Mouse (Mus musculus) testis, adult 2 months (tissue): ENCODE measurements around the gene Pih1d1. TPM values are rescaled to one million over a fixed set of nuclear protein-coding genes. Genes with fewer than 3 reads are reported as not detected.
"Not testable (repeated sequence)": the region's sequence is repeated elsewhere in the genome, so short reads cannot be mapped to it uniquely, and the experiment has no call there.

Experiments
- H3K27ac ChIP-seq: fragments of 200-500 bp; 2 replicates; pipeline ENCODE4 v1.5.1; 2012; ENCODE audit warnings: low read depth, low read length; ENCODE audit not compliant: control insufficient read depth, insufficient read depth
- H3K27me3 ChIP-seq: fragments of 200-500 bp; 2 replicates; pipeline ENCODE4 v1.6.1; 2012; ENCODE audit warnings: mild to moderate bottlenecking, low read length, moderate library complexity; ENCODE audit not compliant: control insufficient read depth, insufficient read depth
- H3K36me3 ChIP-seq: fragments of 200-500 bp; 2 replicates; pipeline ENCODE4 v1.6.1; 2012; ENCODE audit warnings: mild to moderate bottlenecking, low read length; ENCODE audit not compliant: control insufficient read depth, insufficient read depth
- H3K4me1 ChIP-seq: fragments of 200-500 bp; 2 replicates; pipeline ENCODE4 v1.6.1; 2012; ENCODE audit warnings: low read length; ENCODE audit not compliant: control insufficient read depth, insufficient read depth
- H3K4me3 ChIP-seq: fragments of 200-500 bp; 2 replicates; pipeline ENCODE4 v1.5.1; 2012; ENCODE audit warnings: low read depth, mild to moderate bottlenecking, low read length, moderate library complexity, mixed read lengths; ENCODE audit not compliant: control insufficient read depth
- CTCF ChIP-seq: fragments of 200-500 bp; IDR thresholded peaks from 2 replicates; pipeline ENCODE4 v1.5.1; 2012; ENCODE audit warnings: low read depth, mild to moderate bottlenecking, inconsistent platforms, low read length, moderate library complexity; ENCODE audit not compliant: control insufficient read depth, insufficient read depth, insufficient replicate concordance
- POLR2A ChIP-seq: fragments of 200-500 bp; IDR thresholded peaks from 2 replicates; pipeline ENCODE4 v1.6.1; 2012; ENCODE audit warnings: low read depth, mild to moderate bottlenecking, inconsistent platforms, low read length, moderate library complexity; ENCODE audit not compliant: control insufficient read depth
- polyA plus RNA-seq: library from polyadenylated mRNA; depleted of rRNA; stranded (reverse); fragments of >200 nt; gene quantifications from 2 replicates; pipeline ENCODE4 v1.2.3, GENCODE M21; 2012

The Pih1d1 gene
- polyA plus RNA-seq, 1 experiment = 258 TPM

DNA sequence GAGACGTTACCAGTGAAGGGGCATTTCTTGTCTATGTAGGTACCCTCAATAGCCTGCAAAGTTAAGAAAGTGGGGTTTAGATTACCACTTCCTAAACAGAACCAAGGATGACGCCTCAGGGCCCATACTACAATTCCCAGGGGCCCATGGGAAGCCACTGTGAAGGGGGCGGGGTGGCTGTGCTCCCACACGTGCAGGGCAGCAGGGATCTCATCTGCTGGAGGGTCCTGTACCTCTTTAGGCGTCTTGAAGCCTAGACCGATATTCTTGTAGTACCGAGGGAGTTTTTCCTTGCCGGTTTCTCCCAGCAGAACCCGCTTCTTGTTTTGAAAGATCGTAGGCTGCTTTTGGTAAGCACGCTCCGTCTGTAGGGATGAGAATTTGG, 30.9 kb upstream of the Pih1d1 start:
- Histone ChIP-seq H3K27me3 (no peaks in the 10 kb centered on the region), H3K27ac (peak overlapping the region; percentile 96), H3K4me3 (peak overlapping the region; percentile 94), H3K36me3 (no peaks in the 10 kb centered on the region; the same call in none of the 2 replicates), H3K4me1 (peaks cover 16% of the 10 kb centered on the region)
- TF ChIP-seq CTCF (no peak), POLR2A (no peak)

DNA sequence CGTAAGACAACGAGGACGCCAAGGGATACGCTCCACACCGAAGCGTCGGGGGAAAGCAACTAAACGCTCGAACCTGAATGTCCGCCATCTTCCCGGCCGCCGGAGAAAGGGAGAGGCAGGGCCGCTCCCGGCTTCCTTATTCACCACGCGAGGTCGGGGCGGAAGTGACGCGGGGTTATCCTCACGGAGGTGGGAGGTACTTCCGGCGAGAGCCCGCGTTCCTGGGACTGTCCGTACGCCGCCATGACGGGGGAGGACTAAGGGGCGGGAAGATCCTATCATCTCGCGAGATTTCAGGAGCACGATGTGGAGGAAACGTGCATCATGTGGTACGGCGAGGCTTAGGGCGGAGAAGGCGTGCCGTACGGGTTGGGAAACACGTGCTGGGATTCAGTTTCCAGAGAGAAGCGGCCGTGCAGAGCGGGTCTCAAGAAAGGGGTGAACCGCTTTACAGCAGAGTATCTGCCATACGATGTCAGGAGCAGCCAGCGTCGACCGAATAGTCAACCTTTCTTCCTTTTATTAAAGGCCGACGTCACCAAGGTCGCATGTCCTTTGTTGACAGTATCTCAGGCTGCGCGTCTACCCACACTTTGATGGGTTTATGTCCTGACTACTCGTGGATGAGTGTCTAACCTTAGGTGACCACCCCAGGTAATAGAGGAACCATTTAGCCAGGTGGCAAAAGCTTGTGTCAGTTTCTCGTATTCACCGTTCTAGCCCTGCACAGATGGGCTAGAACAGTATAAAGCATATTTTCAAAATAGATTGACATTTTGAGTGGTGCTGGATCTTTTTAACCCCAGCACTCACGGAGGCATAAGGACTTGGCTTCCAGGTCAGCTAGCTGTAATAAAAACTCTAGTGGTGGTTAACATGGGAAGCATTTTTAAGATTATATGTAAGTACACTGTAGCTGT, 29.6 kb upstream of the Pih1d1 start, which contains the start of gene Rps11:
Gene Rps11 (minus strand): TSS at position 216 of the 920 bp plus-strand sequence.
- H3K4me1 ChIP-seq = peaks cover 16% of the 10 kb centered on the region
- H3K4me3 ChIP-seq = peak within 1 kb of the TSS; percentile 94
- peak within 1 kb of the TSS; percentile 96 for H3K27ac ChIP-seq
- TF ChIP-seq POLR2A = peak; percentile 90
- TF ChIP-seq CTCF = no peak
- H3K36me3 ChIP-seq = no peaks in the 10 kb centered on the region; the same call in none of the 2 replicates
- no peaks in the 10 kb centered on the region for H3K27me3 ChIP-seq

DNA sequence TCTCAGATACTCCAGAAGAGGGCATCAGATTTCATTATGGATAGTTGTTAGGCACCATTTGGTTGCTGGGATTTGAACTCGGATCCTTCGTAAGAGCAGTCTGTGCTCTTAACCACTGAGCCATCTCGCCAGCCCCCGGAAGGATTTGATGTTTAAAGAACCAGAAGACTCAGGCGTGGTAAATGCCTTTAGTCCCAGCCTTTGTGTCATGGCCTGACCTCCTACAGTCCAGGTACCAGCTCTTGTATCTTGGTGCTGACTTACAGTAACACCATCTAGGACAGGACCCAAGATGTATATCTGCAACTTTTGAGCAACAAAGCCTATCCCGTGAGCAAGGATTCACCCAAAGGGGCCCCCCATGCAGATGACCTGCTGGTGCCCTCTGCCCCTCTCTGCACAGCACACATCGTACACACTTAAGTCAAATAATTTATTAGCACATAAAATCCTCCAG, 28.9 kb upstream of the Pih1d1 start:
- Histone ChIP-seq H3K36me3 (no peaks in the 10 kb centered on the region; the same call in none of the 2 replicates), H3K27ac (0 out of 2 replicates have a peak overlapping the region, but pooled peaks have one; percentile 23), H3K27me3 (no peaks in the 10 kb centered on the region), H3K4me3 (peak overlapping the region; percentile 68), H3K4me1 (peaks cover 18% of the 10 kb centered on the region)
- TF ChIP-seq POLR2A (no peak), CTCF (no peak)

DNA sequence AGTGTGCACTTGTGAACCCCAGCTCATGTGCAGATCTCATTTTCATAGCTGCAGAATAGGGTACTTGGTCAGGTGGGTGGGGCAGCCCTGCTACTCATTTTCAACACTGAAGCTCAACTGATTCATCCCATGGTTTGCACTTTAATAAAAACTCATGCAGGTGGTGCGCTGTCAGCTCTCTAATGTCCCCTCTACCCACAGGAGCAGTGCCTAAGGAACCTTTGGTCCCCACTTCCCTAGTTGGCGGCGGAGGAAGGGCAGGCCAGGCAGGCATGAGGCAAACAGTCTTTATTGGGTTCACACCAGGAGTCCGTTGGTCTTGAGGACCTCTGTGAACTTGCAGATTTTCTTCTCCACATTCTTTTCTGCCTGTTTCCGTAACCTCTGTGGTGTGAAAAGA, 28.5 kb upstream of the Pih1d1 start:
- H3K27me3 ChIP-seq, H3K36me3 ChIP-seq, H3K27ac ChIP-seq: not testable (repeated sequence)
- Histone ChIP-seq H3K4me1 (peaks cover 20% of the 10 kb centered on the region), H3K4me3 (peak overlapping the region; percentile 68; the same call in 1 of the 2 replicates)

DNA sequence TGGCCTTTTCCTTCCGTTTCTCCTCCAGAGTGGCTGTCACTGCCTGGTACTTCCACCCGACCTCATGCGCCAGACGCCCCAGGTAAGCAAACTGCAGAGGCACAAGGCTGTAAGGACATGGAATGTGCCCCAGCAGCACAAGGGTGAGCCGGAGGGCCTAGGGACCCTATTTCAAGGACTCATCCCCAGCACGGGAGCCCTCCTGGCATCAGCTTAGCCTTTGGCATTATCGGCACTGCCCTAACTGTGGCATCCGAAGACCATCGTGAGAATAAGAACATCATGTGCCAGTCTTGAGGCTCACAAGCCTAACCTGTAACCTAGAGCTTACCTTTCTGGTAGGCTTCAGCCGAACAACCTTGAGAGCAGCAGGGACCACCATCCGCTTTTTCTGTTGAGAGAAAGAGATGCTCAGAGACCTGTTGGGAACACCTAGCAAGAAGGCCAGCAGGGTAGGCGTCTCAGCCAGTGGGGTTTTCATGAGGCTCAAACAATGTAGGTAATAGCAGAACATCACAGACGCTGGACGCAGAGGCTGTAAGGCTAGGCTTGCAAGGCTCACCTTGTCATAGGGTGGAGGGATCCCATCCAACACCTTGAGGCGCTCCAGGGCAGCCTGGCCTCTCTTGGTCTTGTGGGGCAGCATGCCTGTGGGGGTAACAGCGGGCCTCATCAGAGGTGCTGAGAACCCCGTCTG, 27.8 kb upstream of the Pih1d1 start:
- H3K4me1 ChIP-seq = peaks cover 20% of the 10 kb centered on the region
- no peak overlapping the region; the same call in 1 of the 2 replicates for H3K4me3 ChIP-seq
- no peak overlapping the region for H3K27ac ChIP-seq
- H3K36me3 ChIP-seq = no peaks in the 10 kb centered on the region; the same call in 1 of the 2 replicates
- TF ChIP-seq POLR2A (no peak), CTCF (no peak)
- no peaks in the 10 kb centered on the region for H3K27me3 ChIP-seq

DNA sequence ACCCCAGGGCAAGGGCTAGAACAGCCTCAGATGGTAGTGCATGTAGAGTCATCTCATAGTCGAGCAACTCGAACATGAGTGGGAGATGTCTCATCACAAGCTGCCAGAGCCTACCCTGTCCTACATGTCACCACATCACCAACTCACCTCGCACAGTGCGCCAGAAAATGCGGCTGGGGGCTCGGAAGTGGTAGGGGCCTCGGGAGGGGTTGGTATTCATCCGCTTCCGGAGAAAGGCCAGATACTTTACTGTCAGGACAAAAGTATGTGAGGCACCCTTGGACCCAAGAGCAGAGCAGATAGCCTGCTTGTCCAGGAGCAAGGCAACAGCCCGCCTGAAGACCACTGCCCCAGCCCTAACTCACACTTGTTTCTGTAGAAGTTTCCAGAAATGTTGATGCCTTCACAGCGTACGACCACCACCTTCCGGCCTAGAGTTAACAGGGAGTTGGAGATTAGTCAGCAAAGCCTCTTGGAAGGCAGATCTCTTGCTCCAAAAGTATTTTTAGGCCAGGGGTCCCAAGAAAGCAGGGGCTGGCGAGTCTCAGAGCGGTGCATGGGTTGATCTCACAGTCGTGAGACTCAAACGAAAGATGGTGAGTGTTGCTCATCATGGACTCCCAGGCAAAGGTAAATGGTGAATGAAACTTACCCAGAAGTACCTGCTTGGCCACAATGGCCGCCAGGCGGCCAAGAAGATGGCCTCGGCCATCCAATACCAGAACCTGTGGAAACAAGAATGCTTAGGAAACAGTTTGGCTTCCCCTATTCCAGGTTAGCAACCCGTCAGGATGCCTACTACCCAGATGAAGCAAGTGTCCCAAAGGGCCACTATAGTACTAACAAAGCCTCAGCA, 27.0 kb upstream of the Pih1d1 start:
- no peak overlapping the region; the same call in none of the 2 replicates for H3K4me3 ChIP-seq
- peaks cover 20% of the 10 kb centered on the region for H3K4me1 ChIP-seq
- H3K36me3 ChIP-seq = no peaks in the 10 kb centered on the region; the same call in 1 of the 2 replicates
- TF ChIP-seq POLR2A = no peak
- H3K27ac ChIP-seq = no peak overlapping the region
- no peaks in the 10 kb centered on the region for H3K27me3 ChIP-seq

DNA sequence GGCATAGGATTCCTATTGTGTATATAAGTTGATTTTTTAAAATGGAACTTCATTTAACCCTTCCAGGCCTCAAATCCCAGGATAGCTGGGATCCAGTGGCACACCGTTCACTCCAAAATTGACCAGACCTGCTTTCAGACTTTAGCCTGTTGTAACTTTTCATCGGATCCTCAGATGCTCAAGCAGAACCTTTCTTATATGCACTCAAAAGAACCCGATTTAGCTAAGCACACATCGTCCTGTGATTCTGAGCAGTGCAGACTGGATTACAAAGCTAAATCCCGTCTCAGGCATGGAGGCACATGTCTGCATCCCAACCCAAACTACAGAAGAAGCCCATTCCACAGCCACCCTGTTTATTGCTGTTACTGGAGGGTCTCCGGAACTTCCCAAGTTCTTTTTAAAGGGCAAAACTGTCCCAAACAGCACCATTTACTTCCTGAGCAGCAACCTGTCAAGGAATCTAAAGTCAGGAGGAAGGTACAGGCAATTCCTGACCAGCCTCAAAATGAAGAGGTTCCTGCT, 26.3 kb upstream of the Pih1d1 start:
- H3K27me3 ChIP-seq = no peaks in the 10 kb centered on the region
- peak overlapping the region; percentile 96 for H3K27ac ChIP-seq
- peaks cover 20% of the 10 kb centered on the region for H3K4me1 ChIP-seq
- TF ChIP-seq POLR2A = no peak
- no peak for TF ChIP-seq CTCF
- no peaks in the 10 kb centered on the region for H3K36me3 ChIP-seq
- H3K4me3 ChIP-seq = peak overlapping the region; percentile 89
